Mouse (Mus musculus) right cerebral cortex, postnatal 36 days (tissue): ENCODE data around the gene Tmed9.
"Not testable (repeated sequence)": the region's sequence is repeated elsewhere in the genome, so short reads cannot be mapped to it uniquely, and the experiment has no call there.

ENCODE experiments used
- DNase-seq, 2 experiments: peaks; one replicate each; pipeline ENCODE4 v3.0.0; 2022; ENCODE audit warnings: low spot score in 2 of 2, mixed read lengths in 1 of 2

Gene Tmed9

GRCm38 (mm10) chr13:55567949-55568348, 5.6 kb upstream of the Tmed9 start:
- DNase-seq = no peak

GRCm38 (mm10) chr13:55568524-55568923, 5.0 kb upstream of the Tmed9 start:
- DNase-seq = not testable (repeated sequence)

- DNase-seq = no peak
Observed at GRCm38 (mm10) chr13:55569726-55570285, 3.7 kb upstream of the Tmed9 start.

GRCm38 (mm10) chr13:55570286-55570973, 3.1 kb upstream of the Tmed9 start:
- DNase-seq = no peak

- peak; percentile 89 to 90 for DNase-seq
Observed at GRCm38 (mm10) chr13:55571027-55571751, 2.3 kb upstream of the Tmed9 start, which contains the start of gene Fam193b. Fam193b (minus strand) TSS chr13:55571120.

GRCm38 (mm10) chr13:55571977-55572376, 1.6 kb upstream of the Tmed9 start:
- no peak for DNase-seq

GRCm38 (mm10) chr13:55574321-55574720, 789 bp downstream of the Tmed9 start:
- DNase-seq = no peak

- DNase-seq = no peak
Observed at GRCm38 (mm10) chr13:55575932-55576331, 2.4 kb downstream of the Tmed9 start.

GRCm38 (mm10) chr13:55576872-55577271, 3.3 kb downstream of the Tmed9 start:
- not testable (repeated sequence) for DNase-seq

GRCm38 (mm10) chr13:55578086-55578485, 4.6 kb downstream of the Tmed9 start:
- DNase-seq = no peak

GRCm38 (mm10) chr13:55591961-55592490, 18.5 kb downstream of the Tmed9 start:
- DNase-seq = no peak

- DNase-seq = peak; percentile 96 to 97
Observed at GRCm38 (mm10) chr13:55592512-55593253, 19.2 kb downstream of the Tmed9 start.

GRCm38 (mm10) chr13:55593254-55593747, 19.8 kb downstream of the Tmed9 start:
- no peak for DNase-seq

GRCm38 (mm10) chr13:55595375-55595774, 21.8 kb downstream of the Tmed9 start:
- DNase-seq = peak; percentile 72 to 85

GRCm38 (mm10) chr13:55596802-55597201, 23.3 kb downstream of the Tmed9 start:
- DNase-seq = peak in 1 of 2 experiments; percentile 21

GRCm38 (mm10) chr13:55599566-55600540, 26.3 kb downstream of the Tmed9 start, which contains the start of gene B4galt7:
B4galt7 (plus strand) TSS chr13:55599896.
- peak; percentile 78 to 80 for DNase-seq

- no peak for DNase-seq
Observed at GRCm38 (mm10) chr13:55600657-55601056, 27.1 kb downstream of the Tmed9 start.

- peak; percentile 69 to 79 for DNase-seq
Observed at GRCm38 (mm10) chr13:55601611-55602010, 28.1 kb downstream of the Tmed9 start.

GRCm38 (mm10) chr13:55604606-55605005, 31.1 kb downstream of the Tmed9 start:
- no peak for DNase-seq
